Mouse (Mus musculus) gastrocnemius, adult 18-20 months (tissue): Measurements from ENCODE around the gene Crbn. TPM values are rescaled to one million over a fixed set of nuclear protein-coding genes. Genes with fewer than 3 reads are reported as not detected.

ENCODE experiments used
- DNase-seq: peaks from one replicate; pipeline ENCODE4 v3.0.0; 2021; ENCODE audit warnings: low spot score
- total RNA-seq, 2 experiments: library from RNA; stranded (reverse); gene quantifications; 2 replicates each; pipeline ENCODE4 v1.2.3; 2021

The Crbn gene
- total RNA-seq, 2 experiments from 2014 or later, result 52.1 to 56.4 TPM

GRCm38 (mm10) chr6:106766774-106767173, 33.1 kb downstream of the Crbn start:
- DNase-seq, result no peak

DNA sequence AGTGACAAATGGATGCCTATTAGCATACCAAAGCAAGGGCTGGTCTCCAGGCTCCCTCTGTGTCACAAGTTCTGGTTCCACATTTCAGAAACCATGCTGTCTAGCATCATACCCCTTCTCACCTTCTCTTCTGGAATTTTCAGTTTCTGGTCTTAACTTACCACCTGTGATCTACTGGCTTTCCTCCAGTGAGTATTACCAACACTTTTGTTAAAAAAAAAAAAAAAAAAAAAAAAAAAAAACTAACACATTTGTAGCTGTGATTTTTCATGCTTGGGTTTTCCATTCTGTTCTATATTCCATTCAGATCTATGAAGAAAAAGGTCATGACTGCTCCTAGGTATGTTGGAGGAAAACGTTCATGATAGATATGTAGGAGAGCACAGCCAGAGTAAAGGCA, 34.0 kb downstream of the Crbn start:
- no peak for DNase-seq

DNA sequence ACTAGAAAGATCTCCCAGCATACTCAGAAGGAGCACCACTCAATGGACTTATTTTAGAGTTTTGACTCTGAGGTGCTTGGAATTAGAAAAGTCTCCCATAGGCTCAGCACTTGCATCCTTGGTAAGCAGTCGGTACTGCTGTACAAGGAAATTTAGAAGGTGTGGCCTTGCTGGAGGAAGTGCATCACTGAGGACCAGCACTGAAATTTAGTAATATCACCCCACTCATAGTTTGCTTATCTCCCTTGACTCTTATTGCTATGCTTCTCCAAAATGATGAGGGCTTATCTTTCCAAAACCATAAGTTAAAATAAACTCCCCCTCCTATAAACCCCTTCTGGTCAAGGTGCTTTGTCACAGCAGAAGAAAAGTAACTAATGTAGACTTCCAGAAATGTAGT, 38.4 kb downstream of the Crbn start:
- DNase-seq, result no peak

DNA sequence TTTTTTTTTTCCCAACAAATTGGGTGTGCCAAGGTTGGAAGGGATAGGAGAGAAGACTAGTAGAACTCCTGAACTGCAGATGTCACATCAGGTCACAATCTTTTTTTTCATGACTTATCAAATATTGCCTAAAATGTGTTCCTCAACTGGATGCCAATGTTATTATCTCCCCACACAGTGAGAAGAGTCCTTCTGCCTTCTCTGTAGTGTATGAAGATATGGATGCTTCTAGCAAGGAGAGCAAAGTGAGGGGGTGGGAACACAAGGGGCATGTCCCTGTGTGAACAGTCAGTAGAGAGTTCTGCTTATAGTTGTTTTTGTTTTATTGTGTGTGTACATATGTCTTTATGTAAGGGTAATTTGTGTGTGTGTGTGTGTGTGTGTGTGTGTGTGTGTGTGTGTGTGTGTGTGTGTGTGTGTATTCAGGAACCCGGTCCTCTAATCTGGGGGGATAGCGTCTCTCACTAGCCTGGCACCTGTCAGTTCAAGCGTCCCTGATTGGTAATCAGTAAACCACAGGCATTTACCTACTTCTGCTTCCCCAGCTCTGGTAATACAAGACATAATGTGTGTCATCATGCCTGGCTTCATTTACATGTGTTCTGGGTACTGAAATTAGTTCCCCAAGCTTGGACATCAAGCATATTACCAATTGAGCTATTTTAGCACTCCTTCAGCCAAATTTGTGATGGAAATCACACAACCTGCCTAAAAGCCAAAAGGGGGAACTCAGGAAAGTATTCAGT, 39.2 kb downstream of the Crbn start:
- DNase-seq, result no peak

DNA sequence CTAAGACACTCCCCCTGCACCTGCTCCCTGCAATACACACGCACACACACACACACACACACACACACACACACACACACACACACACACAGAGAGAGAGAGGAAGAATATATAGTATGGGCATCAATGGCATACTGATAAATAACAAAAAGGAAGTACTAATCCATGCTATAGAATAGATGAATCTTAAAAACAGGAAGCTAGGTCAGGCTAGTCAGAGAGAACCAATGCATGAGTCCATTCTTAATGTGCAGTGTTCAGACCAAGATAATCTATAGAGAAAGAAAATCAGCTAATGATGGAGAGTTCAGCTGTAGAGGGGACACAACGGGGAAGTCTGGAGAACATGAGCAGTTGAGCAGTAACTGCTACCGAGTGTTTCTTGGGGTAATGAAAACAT, 41.6 kb downstream of the Crbn start:
- no peak for DNase-seq

GRCm38 (mm10) chr6:106750291-106750690, 49.6 kb downstream of the Crbn start:
- no peak for DNase-seq

GRCm38 (mm10) chr6:106748887-106749388, 50.9 kb downstream of the Crbn start, which contains the start of gene Il5ra:
TSS of gene Il5ra (minus strand) at chr6:106749037.
- DNase-seq, result no peak

- DNase-seq, result no peak
Measured at GRCm38 (mm10) chr6:106747804-106748203, 52.1 kb downstream of the Crbn start.

DNA sequence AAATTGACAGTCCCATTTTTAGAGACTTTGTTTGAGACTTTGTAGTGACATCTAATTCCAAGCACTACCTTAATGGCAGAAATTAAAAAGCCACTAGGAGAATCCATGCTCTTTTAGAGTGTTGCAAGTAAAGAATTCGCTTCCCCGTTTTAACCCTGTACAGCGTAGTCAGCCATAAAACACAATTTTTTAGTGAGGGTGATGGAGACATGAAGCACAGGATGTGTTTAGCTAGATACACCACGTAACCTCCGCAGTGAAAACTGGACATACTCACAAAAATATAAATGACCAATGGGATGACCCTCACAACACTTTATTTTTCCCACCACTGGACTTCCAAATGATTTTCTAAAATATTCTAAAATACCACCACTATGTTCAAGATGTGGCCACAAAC, 52.6 kb downstream of the Crbn start:
- DNase-seq, result no peak

- no peak for DNase-seq
Measured at GRCm38 (mm10) chr6:106745673-106746394, 54.0 kb downstream of the Crbn start.

DNA sequence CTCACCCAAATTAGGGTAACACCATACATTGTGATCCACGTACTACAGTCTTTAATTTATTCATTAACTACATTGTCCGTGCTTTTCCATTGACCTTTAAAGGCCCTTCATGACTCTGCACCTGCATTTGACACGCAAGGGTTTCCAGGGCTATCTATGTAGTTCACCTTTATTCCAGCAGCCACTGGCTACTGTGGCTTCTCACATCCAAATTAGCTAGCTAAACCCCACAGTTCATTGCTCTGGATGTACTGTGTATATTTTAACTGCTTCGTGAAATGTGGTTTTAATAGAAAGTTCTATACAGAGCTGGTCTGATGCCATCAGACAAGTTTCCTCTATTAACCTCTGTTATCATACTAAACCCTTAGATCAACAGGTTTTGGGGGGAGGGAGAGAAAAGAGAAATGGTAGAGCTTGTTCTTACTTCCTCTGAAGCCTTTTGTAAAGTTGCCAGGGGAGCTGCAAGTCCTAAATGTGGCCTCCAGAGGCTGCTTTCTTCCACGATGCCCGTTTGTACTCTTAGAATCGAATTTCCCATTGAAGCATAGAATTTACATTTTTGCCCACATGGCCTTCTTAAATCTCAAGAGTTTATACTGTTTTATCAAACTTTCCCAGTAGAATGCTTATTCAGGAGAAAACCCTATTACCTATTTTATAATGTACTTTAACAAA, 56.2 kb downstream of the Crbn start:
- no peak for DNase-seq

DNA sequence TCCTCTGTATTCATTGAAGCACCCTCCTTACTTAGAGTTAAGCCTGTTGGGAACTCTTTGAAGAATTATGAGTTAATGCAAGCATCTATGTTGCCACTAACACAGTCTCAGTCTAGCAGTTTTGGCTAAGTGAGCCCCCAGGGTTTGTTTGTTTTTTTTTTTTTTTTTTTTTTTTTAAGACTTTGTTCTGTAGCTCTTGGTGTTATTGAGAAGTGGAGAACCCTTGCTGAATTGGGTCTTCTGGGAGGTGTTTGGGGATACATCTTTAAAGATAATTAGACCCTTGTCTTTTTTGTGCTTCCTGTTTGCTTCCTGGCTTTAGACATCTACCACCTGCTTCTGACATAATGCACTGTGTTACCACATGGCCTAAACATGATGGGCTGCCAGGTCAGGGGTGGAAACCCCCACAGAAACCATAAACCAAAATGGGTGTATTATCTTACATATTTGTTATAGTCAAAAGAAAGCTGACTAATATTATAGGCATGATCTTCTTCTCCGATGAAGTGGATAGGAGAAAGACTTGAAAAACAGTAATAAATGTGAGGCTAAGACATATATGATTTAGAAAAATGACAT, 59.5 kb downstream of the Crbn start:
- no peak for DNase-seq

DNA sequence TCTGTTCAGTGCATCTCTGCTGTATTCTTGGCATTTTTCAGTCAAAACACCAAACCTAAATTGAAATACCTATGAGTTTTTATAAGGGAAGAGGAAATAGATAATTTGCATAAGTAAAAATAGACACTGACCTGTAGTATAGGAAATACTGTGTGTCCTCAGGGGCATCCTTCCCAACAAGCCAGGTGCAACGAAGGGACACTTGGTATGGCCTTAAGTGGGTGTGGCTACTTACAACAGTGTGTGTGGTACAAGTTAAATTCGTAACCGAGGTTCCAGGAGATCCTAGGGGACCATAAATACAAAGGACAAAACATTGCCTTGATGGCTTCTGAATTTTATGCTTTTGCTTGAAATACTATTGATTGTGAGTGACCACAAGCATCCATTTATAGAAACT, 61.6 kb downstream of the Crbn start:
- DNase-seq, result no peak

- no peak for DNase-seq
Measured at GRCm38 (mm10) chr6:106732563-106732962, 67.3 kb downstream of the Crbn start.

Other genes starting within 250 kb of the Crbn start
- not detected for gene Il5ra, start 51.0 kb downstream of the Crbn start, total RNA-seq
- gene Trnt1, start 31.0 kb downstream of the Crbn start, total RNA-seq, result 10 to 100 TPM; 20.1 to 24.5 TPM